Mouse (Mus musculus) embryonic fibroblast, embryonic 13.5 days (primary cell): ENCODE data around the gene Kcnq2.

ENCODE experiments used
- CTCF ChIP-seq: IDR thresholded peaks from 2 replicates; pipeline ENCODE4 v1.5.1; 2011; ENCODE audit warnings: mild to moderate bottlenecking, control low read depth, low read length, moderate library complexity, borderline replicate concordance; ENCODE audit not compliant: insufficient read depth
- POLR2A ChIP-seq: IDR thresholded peaks from 2 replicates; pipeline ENCODE4 v1.6.1; 2011; ENCODE audit warnings: low read depth, mild to moderate bottlenecking, control low read depth, low read length, moderate library complexity

GRCm38 (mm10) chr2:181111665-181112064, 23.4 kb downstream of the Kcnq2 start:
- TF ChIP-seq CTCF (no peak), POLR2A (no peak)
